Mouse (Mus musculus) liver, embryonic 11.5 days (tissue): Measurements from ENCODE around the gene Map3k11. TPM values are rescaled to one million over a fixed set of nuclear protein-coding genes. Genes with fewer than 3 reads are reported as not detected.

Experiments
- ATAC-seq: fragments of 200-750 bp; cut with Nextera tagmentation; replicated peaks from 2 replicates; pipeline ENCODE4 v1.8.0; 2017; ENCODE audit warnings: moderate number of reproducible peaks, mild to moderate bottlenecking, moderate TSS enrichment, moderate library complexity; ENCODE audit not compliant: low FRiP score
- DNase-seq: peaks from one replicate; pipeline ENCODE4 v3.0.0-alpha.2; 2017; ENCODE audit warnings: low spot score
- H3K27ac ChIP-seq: fragments of 300-500 bp; sonication (generic); 2 replicates; pipeline ENCODE4 v1.5.1; 2014; ENCODE audit warnings: mild to moderate bottlenecking, low read depth, low read length, control low read depth
- H3K27me3 ChIP-seq: fragments of 300-500 bp; sonication (generic); replicated peaks from 2 replicates; pipeline ENCODE4 v1.6.1; 2014; ENCODE audit warnings: low read length, mixed read lengths; ENCODE audit not compliant: control insufficient read depth, insufficient read depth
- H3K36me3 ChIP-seq: fragments of 300-500 bp; sonication (generic); 2 replicates; pipeline ENCODE4 v1.6.1; 2014; ENCODE audit warnings: mild to moderate bottlenecking, low read length, moderate library complexity, mixed read lengths; ENCODE audit not compliant: control insufficient read depth, insufficient read depth
- H3K4me1 ChIP-seq: fragments of 300-500 bp; sonication (generic); replicated peaks from 2 replicates; pipeline ENCODE4 v1.6.1; 2014; ENCODE audit warnings: low read length, mixed read lengths; ENCODE audit not compliant: control insufficient read depth, insufficient read depth
- H3K4me2 ChIP-seq: fragments of 300-500 bp; sonication (generic); 2 replicates; pipeline ENCODE4 v1.6.1; 2014; ENCODE audit warnings: mild to moderate bottlenecking, control low read depth, moderate library complexity
- H3K4me3 ChIP-seq: fragments of 300-500 bp; sonication (generic); 2 replicates; pipeline ENCODE4 v1.5.1; 2014; ENCODE audit warnings: low read depth, low read length, control low read depth
- H3K9ac ChIP-seq: fragments of 300-500 bp; sonication (generic); 2 replicates; pipeline ENCODE4 v1.6.1; 2014; ENCODE audit warnings: low read depth, low read length, control low read depth
- H3K9me3 ChIP-seq: fragments of 300-500 bp; sonication (generic); 2 replicates; pipeline ENCODE4 v1.6.1; 2016; ENCODE audit warnings: low read length, inconsistent platforms, mixed read lengths; ENCODE audit not compliant: control insufficient read depth
- WGBS: fragments of 180-500 bp; shearing (Covaris S2); extraction: QIAGEN DNeasy Blood & Tissue Kit; methylation state at CpG from one replicate; pipeline ENCODE4 v1.1.7; 2014; 5-methylcytosine and 5-hydroxymethylcytosine counted together
- polyA plus RNA-seq: library from polyadenylated mRNA; unstranded; fragments of >200 nt; fragmentation: Nextera tagmentation; extraction: Ambion mirVana; gene quantifications from 2 replicates; pipeline ENCODE4 v1.2.1, GENCODE M21; 2014

The Map3k11 gene
- polyA plus RNA-seq, 1 experiment from 2014 or later, result 28.1 TPM

- Histone ChIP-seq H3K9me3 (no peaks in the 10 kb centered on the region), H3K36me3 (peaks cover 28% of the 10 kb centered on the region), H3K9ac (peak within 1 kb of the TSS; percentile 71), H3K27me3 (no peaks in the 10 kb centered on the region), H3K27ac (peak within 1 kb of the TSS; percentile 91), H3K4me2 (peak within 1 kb of the TSS; percentile 85), H3K4me1 (peaks cover 57% of the 10 kb centered on the region), H3K4me3 (peak within 1 kb of the TSS; percentile 61)
- ATAC-seq (peak; percentile 90), DNase-seq (peak; percentile 96)
- WGBS, result 2% methylated on average over 32 of the region's 32 CpGs
These were observed 25.3 kb upstream of the Map3k11 start, which contains the start of gene Sipa1 for GRCm38 (mm10) chr19:5662981-5663913. Gene Sipa1 (minus strand): TSS chr19:5663707.

DNA sequence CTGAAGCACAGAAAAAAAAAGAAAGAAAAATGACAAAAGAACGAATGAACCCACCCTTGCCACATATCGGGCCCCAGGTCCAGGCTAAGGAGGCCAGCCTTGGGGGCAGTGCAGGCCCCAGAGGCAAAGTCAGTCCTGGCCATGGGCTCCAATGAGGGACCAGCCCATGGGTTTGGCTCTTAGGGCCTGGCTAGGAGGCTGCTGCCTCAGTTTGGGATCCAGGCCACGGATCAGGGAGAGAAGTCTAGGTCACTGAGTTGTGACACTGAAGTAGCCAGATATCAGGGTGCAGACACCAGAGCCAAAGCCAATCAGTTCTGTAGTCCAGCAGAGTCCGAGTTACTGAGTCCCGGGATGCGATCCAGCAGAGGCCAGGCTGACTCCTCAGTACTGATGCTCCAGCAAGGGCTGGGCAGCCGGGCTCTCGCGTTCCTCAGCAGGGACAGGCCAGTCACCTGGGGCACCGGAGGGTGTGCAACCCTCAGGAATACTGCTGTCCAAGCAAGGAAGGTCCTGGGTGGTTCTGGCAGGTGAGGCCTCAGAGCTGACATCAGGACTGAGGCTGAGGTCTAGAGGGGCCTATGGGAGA, 23.8 kb upstream of the Map3k11 start:
- H3K4me1 ChIP-seq, result peaks cover 57% of the 10 kb centered on the region
- peak overlapping the region; percentile 85 for H3K4me2 ChIP-seq
- no peaks in the 10 kb centered on the region for H3K9me3 ChIP-seq
- WGBS, result 87% methylated on average over 10 of the region's 10 CpGs
- ATAC-seq (no peak), DNase-seq (no peak)
- peak overlapping the region; percentile 50 for H3K9ac ChIP-seq
- H3K36me3 ChIP-seq, result peaks cover 22% of the 10 kb centered on the region
- H3K4me3 ChIP-seq, result no peak overlapping the region
- no peaks in the 10 kb centered on the region for H3K27me3 ChIP-seq
- H3K27ac ChIP-seq, result peak overlapping the region; percentile 91

DNA sequence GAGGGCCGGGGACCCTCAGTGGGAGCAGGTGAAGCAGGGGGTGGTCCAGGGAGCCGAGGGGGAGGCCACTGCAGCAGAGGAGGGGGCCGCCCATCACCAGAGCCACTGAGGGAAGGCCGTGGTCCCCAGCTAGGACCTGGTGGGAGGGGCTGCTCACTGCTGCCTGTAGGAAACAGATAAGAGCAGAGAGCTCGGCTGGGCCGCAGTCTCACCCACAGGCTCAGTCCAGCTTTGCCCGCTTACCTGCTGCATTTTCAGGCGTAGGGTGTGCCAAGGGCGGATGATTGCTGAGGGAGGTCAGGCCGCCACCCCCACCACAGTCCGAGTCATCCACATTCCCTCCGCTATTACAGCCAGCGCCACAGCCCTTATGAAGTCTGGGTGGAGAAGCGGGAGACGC, 23.1 kb upstream of the Map3k11 start:
- H3K27ac ChIP-seq, result peak overlapping the region; percentile 91
- H3K4me1 ChIP-seq, result peaks cover 51% of the 10 kb centered on the region
- DNase-seq (peak; percentile 61), ATAC-seq (peak; percentile 83)
- H3K9me3 ChIP-seq, result no peaks in the 10 kb centered on the region
- 44% methylated on average over 15 of the region's 15 CpGs for WGBS
- H3K36me3 ChIP-seq, result peaks cover 20% of the 10 kb centered on the region
- peak overlapping the region; percentile 50 for H3K9ac ChIP-seq
- H3K4me3 ChIP-seq, result no peak overlapping the region
- H3K4me2 ChIP-seq, result peak overlapping the region; percentile 85
- no peaks in the 10 kb centered on the region for H3K27me3 ChIP-seq

DNA sequence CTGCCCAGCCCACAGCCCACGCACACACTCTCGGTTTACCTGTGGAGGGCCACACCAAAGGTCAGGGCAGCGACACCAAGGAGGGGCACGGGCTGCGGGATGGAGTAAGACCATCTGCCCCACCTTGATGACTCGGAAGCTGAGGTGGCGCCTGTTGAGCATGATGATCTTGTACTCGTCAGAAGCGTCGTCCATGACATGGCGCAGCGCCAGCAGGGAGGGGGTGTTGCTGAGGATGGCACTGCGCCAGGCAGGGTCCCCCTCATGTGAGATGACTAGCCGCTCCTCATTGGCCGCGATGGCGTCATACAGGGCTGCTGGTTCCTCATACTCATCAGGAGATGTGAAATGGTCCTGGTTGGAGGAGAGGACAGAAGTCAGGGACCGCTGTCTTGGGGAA, 22.2 kb upstream of the Map3k11 start:
- Histone ChIP-seq H3K4me2 (no peak overlapping the region), H3K9ac (peak overlapping the region; percentile 32; the same call in 1 of the 2 replicates), H3K27ac (peak overlapping the region; percentile 91; the same call in 1 of the 2 replicates), H3K9me3 (no peaks in the 10 kb centered on the region), H3K36me3 (peaks cover 24% of the 10 kb centered on the region), H3K4me1 (peaks cover 44% of the 10 kb centered on the region), H3K27me3 (no peaks in the 10 kb centered on the region), H3K4me3 (no peak overlapping the region; the same call in 1 of the 2 replicates)
- no peak for DNase-seq
- WGBS, result 92% methylated on average over 18 of the region's 18 CpGs
- ATAC-seq, result no peak

DNA sequence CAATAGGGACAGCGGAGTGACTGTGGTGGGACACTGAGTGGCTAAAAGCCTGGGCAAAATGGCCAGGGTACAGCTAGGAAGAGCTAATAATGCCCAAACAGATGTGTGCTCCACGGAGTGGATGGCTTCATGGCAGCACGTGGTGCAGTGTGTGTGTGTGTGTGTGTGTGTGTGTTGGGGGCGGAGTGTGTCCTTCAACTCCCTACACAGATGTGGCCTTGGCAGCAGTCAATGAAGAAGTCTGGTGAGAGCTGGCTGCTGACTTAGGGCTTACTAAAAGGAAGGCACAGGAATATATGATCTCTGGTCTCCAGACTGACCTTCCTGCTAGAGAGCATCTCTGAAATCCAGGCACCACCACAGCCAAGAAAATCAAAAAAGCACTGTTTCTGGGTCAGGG, 20.2 kb upstream of the Map3k11 start:
- H3K27ac ChIP-seq, result no peak overlapping the region
- no peaks in the 10 kb centered on the region for H3K27me3 ChIP-seq
- H3K9me3 ChIP-seq, result no peaks in the 10 kb centered on the region
- no peak overlapping the region for H3K4me2 ChIP-seq
- peaks cover 44% of the 10 kb centered on the region for H3K36me3 ChIP-seq
- DNase-seq (no peak), ATAC-seq (no peak)
- H3K9ac ChIP-seq, result no peak overlapping the region
- H3K4me3 ChIP-seq, result no peak overlapping the region
- WGBS, result 90% methylated on average over 4 of the region's 4 CpGs
- peaks cover 29% of the 10 kb centered on the region for H3K4me1 ChIP-seq

- DNase-seq, result no peak
- H3K4me3 ChIP-seq, result no peak overlapping the region
- WGBS, result 86% methylated on average over 4 of the region's 4 CpGs
- H3K9ac ChIP-seq, result no peak overlapping the region
- H3K4me1 ChIP-seq, result no peaks in the 10 kb centered on the region
- no peaks in the 10 kb centered on the region for H3K27me3 ChIP-seq
- peaks cover 77% of the 10 kb centered on the region for H3K36me3 ChIP-seq
- no peak overlapping the region for H3K27ac ChIP-seq
- H3K4me2 ChIP-seq, result no peak overlapping the region
- no peaks in the 10 kb centered on the region for H3K9me3 ChIP-seq
- no peak for ATAC-seq
These were observed 8.1 kb upstream of the Map3k11 start for GRCm38 (mm10) chr19:5680432-5680831.

DNA sequence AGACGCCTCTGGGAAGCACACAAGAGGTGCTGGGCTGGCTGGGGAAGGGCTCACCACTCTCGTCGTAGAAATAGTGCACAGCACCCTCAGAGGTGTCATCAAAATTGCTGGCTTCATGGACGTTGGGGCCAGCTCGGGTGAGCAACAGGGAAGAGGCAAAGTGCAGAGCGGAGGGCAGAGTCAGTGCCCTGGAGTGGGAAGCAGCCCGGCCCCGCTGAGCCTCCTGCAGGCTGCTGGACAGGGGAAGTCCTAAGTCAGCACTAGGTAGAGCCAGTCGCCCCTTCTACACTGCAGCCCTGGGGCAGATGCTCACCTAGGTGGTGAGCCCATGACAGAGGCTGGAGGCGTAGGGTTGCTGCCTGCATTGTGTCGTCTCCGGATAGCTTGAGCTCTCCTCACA, 4.3 kb upstream of the Map3k11 start:
- H3K27me3 ChIP-seq, result no peaks in the 10 kb centered on the region
- no peak overlapping the region for H3K27ac ChIP-seq
- H3K36me3 ChIP-seq, result peaks cover 60% of the 10 kb centered on the region
- no peak overlapping the region for H3K4me2 ChIP-seq
- no peak overlapping the region for H3K9ac ChIP-seq
- peaks cover 16% of the 10 kb centered on the region for H3K4me1 ChIP-seq
- 89% methylated on average over 12 of the region's 12 CpGs for WGBS
- ATAC-seq (no peak), DNase-seq (no peak)
- H3K9me3 ChIP-seq, result no peaks in the 10 kb centered on the region
- no peak overlapping the region for H3K4me3 ChIP-seq

- ATAC-seq (no peak), DNase-seq (no peak)
- Histone ChIP-seq H3K4me3 (no peak overlapping the region; the same call in 1 of the 2 replicates), H3K9ac (no peak overlapping the region), H3K4me2 (no peak overlapping the region), H3K36me3 (peaks cover 53% of the 10 kb centered on the region), H3K4me1 (peaks cover 16% of the 10 kb centered on the region), H3K27me3 (no peaks in the 10 kb centered on the region), H3K9me3 (no peaks in the 10 kb centered on the region), H3K27ac (no peak overlapping the region)
- 92% methylated on average over 13 of the region's 13 CpGs for WGBS
These were observed 3.6 kb upstream of the Map3k11 start for GRCm38 (mm10) chr19:5684985-5685384.
